Mouse (Mus musculus) mature B cell (primary cell): Measurements from ENCODE around the gene Actr5.

Source experiments
- in situ Hi-C: fragments of 300-500 bp; cut with MboI; formaldehyde crosslinking; loops from 2 replicates; pipeline ENCODE4 v1.14.3; 2019

Actr5 gene

DNA sequence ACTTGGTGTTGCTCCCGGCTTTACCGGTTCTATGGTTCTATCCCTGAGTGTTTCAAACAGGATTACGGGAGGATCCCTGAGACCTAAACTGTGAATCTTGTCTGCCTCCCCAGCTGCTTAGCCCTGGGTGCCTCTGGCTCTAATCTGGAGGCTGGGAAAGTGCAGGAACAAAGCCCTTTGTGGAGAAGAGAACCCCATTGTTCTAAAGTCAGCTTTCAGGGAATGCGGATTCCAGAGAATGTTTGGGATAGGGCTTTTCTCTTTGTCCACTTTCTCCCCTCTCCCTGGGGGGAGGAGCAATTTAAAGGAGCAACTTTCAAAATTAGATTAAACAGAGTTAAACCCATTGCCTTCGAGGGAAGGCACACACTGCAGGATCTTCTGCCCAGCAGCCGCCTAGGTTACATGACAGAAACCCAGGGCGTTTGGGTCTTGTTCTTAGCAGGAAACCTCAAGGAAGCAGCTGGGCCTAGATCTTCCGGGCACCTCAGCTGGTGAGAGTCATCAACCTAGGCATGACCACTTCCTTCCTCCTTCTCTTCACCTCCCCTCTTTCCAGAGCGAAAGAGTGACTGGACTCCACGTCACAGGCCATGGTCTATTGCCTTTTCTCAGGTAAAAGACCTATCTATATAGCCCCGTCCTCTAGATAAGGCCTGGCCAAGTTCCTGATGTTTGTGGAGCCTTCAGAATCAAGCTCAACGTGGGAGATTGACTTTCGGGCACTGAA is 41.5 kb downstream of the Actr5 start:
- in situ Hi-C loops = loop anchor here (5.0 kb wide), 1 partner anchor 66 kb away; no protein-coding TSS in a partner anchor

DNA sequence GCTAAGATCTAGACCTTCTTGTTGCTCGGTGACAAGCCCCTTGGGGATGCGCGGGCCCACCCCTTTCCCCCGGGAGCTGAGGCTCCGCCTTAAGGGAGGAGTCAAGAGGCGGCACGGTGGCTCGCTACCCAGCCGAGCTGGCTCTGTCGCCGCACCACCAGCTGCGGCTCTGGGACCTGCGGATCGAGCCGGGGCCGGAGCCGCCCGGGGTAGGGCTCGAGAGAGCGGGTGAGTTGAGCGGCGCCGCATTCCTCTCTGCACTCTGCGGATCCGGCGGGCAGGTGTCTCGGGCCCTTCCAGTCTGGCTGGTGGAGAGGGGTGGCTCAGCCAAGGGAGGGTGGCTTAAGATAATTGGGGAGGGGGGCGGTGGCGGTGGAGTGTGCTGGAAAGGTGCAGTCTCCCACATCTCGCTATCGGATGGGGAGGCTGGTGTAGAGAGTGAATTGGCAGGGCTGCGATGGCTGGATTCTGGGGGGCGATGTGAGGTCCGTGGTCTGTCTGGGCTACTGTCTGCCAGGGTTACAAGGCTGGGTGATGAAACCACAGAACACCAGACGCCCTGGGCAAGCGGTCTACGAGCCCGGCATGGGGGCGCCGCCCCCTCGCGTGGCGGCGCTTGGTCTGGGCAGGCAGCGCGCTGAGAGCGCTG is 42.5 kb downstream of the Actr5 start:
- in situ Hi-C loops = loop anchor here (5.0 kb wide), 1 partner anchor 65 kb away; no protein-coding TSS in a partner anchor

DNA sequence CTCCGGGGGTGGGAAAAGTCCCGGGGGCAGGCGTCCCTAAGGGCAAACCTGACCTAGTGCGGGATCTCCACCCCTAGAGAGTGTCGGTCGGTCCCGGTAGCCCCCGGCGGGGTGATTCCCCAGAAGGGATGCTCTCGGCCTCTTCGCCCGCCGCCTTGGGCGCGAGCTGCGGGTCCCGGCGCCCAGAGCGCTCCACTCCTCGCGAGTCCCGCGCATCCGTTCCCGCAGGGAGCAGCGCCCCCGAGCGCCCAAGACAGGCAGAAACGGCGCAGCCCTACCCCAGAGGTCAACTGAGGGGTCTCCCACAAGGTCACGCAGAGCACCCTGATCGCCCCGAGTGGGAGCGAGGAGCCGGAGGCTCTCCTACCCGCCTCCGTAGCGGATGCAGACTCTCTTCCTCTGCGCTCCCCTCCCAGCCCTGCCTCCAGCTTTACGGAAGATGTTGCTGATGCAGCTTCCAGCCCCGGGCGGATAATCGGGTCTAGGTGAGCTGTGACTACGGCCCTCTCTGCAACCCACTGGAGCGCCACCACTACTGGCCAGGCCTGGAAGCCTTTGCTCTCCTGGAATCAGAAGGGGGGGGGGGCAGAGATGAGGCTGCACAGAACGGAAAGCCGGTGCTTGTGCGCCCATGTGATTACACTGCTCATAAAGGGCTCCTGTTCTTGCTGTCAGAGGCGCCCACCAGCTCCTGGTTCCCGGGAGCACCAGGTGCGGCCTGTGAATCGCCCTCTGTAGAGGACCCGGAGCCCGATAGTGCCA is 43.2 kb downstream of the Actr5 start:
- in situ Hi-C loops = loop anchor here (5.0 kb wide), 1 partner anchor 64 kb away; no protein-coding TSS in a partner anchor

DNA sequence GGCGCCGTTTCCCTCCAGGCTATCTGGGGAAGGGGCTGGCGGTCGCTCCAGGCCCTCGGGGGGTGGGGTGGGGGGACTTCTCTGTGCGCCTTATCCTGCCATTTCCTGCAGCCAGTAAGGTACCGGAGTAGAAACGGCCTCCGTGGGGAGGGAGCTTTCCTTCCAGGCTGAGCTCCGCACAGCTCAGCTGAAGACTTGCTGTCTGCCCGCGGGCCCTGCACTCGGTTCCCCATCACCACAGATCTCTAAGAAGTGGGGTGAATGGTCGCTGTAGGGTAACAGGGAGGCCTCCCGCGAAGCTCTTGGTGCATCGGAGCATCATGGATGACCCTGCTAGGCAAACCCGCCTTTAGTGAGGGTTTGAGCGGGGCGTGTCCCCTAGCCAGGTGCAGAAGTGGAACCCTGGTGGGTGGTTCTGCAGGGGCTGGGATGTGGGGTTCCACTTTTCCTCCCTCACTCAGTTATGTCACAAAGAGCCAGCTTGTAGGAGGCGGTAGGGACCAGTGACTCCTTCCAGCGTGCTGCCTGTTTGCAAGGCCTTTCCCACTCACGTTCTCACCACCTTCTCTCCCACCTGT is 43.8 kb downstream of the Actr5 start:
- in situ Hi-C loops = loop anchor here (5.0 kb wide), 1 partner anchor 64 kb away; no protein-coding TSS in a partner anchor

DNA sequence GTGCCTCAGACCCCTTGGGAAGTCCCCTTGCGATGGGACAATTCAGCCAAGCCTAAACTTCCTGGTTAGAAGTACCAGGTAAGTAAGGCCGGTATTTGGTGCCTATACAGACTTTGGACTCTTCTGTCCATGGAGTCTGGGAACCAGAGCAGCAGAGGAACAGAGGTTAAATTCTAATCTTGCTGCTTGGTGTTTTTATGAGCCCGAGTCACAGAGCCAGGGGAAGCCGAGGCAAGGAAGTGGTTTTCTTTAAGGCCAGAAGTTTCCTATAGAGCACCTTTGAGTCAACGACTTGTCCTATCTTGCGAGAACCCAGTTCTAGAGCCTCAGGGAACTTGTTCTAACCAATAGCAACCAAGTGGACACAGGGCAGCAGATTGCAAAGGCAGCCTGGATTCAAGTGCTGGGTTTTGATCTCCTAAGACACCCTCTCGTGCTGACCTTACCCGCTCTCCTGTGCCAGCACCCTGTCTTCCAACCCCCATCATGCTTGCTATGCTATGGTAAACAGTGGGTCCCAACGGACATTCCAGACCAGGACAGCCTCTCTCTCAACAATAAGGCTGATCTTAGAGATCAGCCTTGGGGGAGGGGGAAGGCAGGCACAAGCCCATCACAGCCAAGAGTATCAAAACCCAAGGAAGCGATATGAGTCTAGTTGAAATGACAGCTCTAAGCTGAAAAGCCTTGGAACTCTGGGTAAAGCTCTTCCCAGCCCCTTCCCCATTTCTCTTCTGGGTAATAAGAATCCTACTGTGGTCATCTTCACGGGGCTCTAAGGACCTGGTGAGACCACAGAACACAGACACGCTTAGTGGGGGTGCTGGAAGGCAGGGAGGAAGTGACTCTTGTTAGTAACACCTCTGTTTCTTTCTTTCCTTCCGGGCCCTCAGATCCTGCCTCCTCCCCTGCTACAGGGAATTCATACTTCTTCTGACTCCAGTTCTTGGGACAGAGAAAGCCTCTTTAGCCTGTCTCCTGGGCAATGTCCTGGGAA is 44.8 kb downstream of the Actr5 start:
- in situ Hi-C loops = loop anchor here (5.0 kb wide), 1 partner anchor 63 kb away; no protein-coding TSS in a partner anchor

DNA sequence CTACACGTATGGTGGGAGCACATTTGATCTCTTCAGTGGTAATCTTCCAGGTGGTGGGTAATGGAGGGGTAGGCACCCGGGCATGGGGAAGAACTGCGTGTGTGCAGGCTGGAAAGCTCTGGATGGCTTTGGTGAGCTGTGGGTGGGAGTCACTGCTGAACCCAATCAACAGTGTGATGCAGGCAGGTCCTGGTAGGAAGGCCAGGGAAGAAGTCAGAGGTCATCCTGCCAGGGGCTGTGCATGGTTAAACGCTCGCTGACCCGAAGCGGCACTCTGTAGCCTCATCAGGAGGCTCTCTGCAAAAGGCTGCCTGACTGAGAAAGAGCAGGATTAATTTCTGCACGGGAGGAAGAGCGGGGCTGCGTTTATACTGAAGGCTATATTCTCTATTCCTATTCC is 45.9 kb downstream of the Actr5 start:
- in situ Hi-C loops = no loop called here

DNA sequence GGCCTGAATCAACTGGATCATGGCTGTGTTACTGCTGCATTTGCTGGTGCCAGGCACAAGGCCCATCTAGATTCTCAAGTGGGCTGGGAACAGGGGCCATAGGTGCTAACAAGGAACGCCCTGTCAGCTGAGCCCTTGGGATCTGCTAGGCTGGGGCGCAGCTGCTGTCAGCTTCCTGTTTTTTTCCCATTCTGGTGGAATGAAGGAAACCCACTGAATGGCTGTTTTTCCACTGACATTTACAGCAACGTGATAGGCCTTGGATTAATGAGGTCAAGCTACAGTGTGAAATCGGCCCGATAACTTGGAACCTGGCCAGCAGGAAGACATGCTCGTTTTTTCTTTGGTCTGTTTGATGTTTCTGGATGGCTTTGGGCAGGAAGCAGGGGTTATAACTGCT is 48.1 kb downstream of the Actr5 start:
- in situ Hi-C loops = no loop called here

DNA sequence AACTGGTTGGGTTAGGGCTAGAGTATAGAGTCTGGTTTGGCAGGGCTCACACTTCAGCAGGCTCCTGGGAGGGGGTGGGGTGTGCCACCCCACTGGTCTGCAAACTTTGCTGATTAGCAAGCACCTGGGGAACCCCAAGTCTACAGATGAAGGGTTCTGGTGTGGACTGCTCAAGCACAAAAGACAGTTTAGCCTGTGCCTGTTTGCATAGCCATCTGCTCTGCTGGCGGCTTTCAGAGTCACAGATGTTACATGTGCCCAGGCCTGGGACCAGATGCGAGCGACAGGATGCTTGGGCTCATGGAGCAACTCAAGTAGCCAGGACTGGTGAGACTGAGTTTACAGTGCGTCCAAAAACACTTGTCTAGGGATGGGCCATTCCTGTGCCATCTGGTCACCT is 48.8 kb downstream of the Actr5 start:
- in situ Hi-C loops = no loop called here

DNA sequence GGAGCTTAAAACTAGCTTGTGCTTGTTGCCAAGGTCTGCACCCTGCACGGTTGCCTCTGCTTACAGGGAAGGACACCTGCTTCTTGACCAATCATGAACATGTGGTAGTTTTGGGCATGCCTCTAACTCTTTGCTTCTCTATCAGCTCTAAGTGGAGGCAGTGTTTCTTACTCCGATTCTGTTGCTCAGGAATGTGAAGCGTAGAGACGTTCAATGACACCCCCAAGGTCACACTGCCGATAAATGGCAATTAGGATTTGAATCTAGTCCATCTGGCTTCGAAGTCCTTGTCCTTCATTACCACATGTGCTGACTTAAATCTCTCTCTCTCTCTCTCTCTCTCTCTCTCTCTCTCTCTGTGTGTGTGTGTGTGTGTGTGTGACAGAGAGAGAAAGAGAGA is 49.4 kb downstream of the Actr5 start:
- in situ Hi-C loops = no loop called here

DNA sequence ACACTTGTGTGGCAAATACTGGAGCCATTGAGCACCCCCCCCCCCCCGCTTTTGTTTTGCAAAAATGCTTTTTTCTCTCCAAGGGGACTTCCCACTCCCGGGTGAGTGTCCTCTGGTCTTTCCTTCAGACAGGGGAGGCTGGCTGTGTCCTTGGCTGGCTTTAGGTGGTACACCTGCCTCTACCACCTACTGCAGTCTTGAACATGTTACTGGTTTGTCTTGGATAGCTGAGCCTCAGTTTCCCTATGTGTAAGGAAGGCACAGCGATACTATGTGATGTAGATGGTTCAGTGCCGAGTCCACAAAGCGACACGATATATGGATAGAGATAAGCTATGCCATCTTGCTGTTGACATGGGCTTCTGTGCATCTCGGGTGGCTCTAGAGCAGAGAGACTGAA is 50.1 kb downstream of the Actr5 start:
- in situ Hi-C loops = no loop called here

DNA sequence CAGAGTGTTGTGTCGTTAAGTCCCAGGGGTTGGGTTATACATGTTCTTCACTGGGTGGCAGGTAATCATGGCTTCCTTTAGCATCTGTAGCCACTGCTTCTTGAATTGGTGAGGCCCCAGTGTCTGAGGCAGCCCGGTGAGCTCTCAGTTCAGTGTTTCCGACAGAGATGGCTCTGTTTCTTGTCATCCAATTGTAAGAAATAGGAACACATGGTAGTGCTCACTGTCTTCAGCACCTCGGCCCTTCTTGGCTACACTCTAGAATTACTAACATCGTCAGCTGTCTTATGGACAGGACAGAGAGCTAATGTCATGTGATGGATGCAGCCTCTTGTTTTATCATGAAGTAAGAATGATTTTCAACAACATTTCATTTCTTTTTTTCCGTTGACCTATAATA is 50.5 kb downstream of the Actr5 start:
- in situ Hi-C loops = no loop called here

DNA sequence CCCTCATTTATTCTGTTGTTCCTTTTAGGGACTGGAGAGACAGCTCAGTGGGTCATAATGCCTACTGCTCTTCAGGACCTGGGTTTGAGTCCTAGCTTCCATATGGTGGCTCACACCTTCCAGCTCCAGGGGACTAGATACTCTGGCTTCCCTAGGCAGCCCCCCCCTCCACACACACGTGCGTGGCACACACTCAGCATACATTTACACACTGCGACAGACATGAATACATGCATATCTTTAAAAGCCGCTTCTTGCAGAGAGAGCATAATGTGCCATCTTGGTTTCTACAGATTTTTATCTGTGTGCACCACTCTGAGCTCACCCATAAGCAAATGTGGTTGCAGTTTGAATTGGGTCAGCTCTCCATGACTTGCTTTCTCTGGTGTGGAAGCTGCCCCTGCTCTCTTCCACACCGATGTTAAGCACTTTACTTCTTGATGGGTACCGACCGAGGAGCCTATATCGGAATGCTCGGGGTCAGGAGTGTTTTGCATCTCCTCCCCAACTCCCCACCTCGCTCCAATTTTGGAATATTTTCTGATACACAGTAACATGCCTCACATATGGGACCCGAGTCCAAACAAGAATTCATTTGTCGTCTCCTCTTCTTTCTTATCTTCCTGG is 51.3 kb downstream of the Actr5 start:
- in situ Hi-C loops = no loop called here

DNA sequence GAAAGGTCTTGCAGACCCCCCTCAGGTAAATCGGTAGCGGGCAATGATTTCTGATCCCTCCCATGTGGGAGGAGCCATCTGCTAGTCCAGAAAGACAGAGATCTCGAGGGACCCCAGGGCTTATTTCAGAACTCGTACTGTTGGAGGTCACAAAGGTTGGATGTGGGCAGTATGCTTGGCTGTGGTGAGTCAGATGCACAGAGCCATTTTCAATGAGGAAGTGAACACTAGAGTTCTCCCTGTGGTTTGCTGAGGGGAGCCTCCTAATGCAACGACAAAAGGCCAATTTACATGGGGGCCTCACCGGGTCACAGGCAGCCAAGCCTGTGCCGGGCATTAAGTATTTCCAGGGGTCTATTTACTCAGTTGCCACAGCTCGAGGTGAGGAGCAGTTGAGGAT is 53.3 kb downstream of the Actr5 start:
- in situ Hi-C loops = no loop called here

DNA sequence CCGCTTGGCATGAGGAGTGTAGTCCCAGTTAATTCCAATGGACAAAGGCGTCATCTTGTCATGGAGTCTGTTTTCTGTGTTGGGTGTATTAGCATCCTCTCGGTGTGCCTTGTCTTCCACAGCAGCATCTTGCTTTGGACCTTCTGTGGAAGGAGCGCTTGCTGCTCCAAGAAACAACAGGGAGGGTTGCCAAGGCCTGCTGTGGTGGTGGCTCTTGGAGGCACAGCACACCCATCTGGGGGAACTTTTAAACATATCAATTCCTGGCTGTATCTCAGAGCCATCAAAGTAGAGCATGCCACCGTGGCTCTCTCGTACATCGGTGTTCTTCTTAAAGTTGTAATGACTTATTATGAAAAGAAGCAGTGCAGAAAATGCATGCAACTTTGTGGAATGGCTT is 54.4 kb downstream of the Actr5 start:
- in situ Hi-C loops = no loop called here

DNA sequence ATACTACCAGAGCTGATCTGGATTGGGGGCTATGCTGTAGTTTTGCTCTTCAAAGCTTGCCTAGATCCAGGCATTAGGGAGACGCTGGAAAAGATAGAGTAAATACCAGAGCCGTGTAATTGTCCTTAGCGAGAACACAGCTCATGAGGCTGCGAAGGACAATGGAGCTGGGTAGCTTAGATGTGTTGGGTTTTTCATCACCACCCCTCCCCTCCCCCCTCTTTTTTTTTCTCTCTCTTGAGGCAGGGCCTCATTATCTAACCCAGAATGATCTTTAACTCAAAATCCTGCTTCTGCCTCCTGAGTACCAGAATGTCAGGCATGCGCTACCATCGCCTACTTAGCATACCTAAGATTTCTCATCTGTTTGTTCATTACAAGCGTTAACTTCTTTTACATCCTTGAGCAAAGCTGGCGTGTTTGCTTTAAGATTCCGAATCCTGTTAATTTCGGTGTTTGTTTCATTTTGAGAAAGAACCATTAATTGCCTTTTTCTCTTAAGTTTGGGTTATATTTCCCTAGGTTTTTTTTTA is 55.7 kb downstream of the Actr5 start:
- in situ Hi-C loops = no loop called here

DNA sequence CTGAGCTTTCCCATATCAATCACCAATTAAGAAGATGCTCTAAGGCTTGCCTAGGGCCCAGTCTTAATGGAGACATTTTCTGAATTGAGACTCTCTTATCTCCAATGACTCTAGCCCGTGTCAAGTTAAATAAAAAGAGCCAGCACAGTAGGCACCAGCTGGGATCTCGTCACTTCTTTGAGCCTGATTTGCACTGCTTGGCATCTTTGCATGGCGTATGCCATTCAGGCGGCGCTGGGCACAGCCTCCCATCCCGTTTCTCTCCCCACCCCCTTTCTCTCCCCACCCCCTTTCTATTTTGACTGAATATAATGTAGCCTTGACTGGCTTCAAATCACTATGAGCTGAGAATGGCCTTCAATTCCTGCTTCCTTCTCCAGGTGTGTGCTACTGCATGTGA is 57.0 kb downstream of the Actr5 start:
- in situ Hi-C loops = no loop called here

DNA sequence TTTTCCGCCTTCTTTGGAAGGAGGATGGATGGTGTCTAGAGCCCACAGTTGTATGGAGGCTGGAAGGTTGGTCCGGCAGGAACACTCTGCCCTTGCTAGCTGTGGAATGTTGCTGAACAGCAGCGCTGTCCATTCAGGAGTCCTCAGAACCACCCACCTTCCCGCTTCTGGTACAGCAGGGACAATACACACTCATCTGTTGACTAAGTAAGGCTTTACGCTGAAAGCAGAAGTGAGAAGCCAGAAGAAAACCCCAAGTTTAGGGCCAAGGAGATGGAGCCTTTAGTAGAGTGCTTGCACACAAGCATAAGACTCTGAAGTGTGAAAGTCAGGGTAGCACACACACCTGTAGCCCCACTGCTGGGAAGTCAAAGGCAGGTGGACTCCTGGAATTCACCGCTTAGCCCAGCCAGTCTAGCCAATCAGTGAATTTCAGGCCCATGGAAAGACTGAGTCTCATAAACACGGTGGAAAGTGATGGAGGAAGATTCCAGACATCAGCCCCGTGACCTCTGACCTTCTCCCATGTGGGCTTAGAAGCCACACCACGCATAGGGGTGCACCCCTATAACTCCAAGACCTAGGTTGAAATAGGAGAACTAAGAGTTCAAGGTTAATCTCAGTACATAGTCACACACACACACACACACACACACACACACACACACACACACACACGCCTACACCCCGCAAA is 57.8 kb downstream of the Actr5 start:
- in situ Hi-C loops = no loop called here

DNA sequence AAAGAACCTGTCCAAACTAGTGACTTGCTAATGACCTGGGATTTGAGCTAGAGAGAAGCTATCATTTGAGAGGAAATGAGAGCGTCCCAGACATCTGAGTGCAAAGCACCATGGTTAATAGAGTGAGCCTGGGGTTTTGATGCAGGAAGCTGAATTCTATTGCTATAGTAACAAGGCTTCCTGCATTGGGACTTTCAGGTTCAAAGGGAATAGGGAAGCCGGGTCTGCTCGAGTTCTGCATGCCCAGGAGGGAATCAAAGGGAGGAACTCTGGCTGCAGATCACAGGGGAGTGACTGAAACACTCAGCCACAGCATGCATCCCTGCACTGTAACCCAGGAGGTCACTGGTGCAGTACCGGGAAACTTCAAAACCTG is 58.3 kb downstream of the Actr5 start:
- in situ Hi-C loops = no loop called here

DNA sequence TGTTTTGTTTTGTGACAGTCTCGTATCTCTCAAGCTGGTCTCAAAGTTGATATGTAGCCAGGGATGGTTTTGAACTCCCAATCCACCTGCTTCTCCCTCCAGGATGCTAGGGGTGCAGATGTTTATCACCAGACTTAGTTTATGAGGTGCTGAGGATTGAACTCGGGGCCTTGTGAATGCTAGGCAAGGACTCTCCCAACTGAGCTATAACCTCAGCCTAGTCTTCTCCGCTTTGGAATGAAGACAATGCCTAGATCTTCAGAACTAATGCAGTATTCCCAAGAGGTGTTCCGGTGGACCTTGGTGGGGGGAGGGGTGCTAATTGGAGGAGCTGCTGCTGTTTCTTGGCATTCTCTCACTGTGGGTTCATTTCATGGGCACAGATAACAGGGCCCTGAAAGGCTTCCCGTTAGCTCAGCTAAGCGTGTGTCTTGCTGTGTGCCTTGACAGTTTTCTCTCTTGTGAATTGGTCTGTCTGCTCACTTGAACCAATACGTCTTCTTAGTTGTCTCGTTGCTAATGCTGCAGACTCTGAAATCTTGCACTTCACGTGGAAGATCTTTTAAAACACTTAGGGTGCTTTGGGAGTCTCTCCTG is 59.7 kb downstream of the Actr5 start:
- in situ Hi-C loops = no loop called here
